Mouse (Mus musculus) brown adipose tissue, adult 24 weeks (tissue): ENCODE measurements at regions not wholly inside any gene's neighbourhood (a gene's known extent, or its start where the extent isn't known, plus 50 kb on each side); places are given as distances from the start of the nearest gene placed in this dataset.

ENCODE experiments used
- H3K27ac ChIP-seq: fragments of 200-500 bp; replicated peaks from 2 replicates; pipeline ENCODE4 v1.5.1; 2012; ENCODE audit warnings: low read depth, mild to moderate bottlenecking, low read length
- H3K4me1 ChIP-seq: fragments of 200-500 bp; 2 replicates; pipeline ENCODE4 v1.6.1; 2012; ENCODE audit warnings: low read length, mixed read lengths; ENCODE audit not compliant: control insufficient read depth, insufficient read depth, insufficient read length
- H3K4me3 ChIP-seq: fragments of 200-500 bp; 2 replicates; pipeline ENCODE4 v1.5.1; 2012; ENCODE audit warnings: low read depth, mild to moderate bottlenecking, low read length, moderate library complexity; ENCODE audit not compliant: insufficient read depth

GRCm38 (mm10) chr14:105740889-105741288, 155.7 kb downstream of the Spry2 start:
- no peak overlapping the region for H3K4me3 ChIP-seq
- H3K27ac ChIP-seq: peak overlapping the region; percentile 81
- peaks cover 12% of the 10 kb centered on the region; the same call in 1 of the 2 replicates for H3K4me1 ChIP-seq

GRCm38 (mm10) chr14:105738568-105738967, 158.1 kb downstream of the Spry2 start:
- H3K4me3 ChIP-seq: no peak overlapping the region
- peaks cover 10% of the 10 kb centered on the region; the same call in 1 of the 2 replicates for H3K4me1 ChIP-seq
- no peak overlapping the region for H3K27ac ChIP-seq

GRCm38 (mm10) chr14:105736352-105736751, 160.3 kb downstream of the Spry2 start:
- Histone ChIP-seq H3K4me3 (no peak overlapping the region), H3K4me1 (peaks cover 11% of the 10 kb centered on the region; the same call in 1 of the 2 replicates), H3K27ac (no peak overlapping the region)

- no peak overlapping the region for H3K27ac ChIP-seq
Observed at GRCm38 (mm10) chr14:105734291-105734690, 162.3 kb downstream of the Spry2 start.

GRCm38 (mm10) chr14:105733013-105733728, 163.4 kb downstream of the Spry2 start:
- H3K4me1 ChIP-seq: peaks cover 3% of the 10 kb centered on the region; the same call in 1 of the 2 replicates
- peak overlapping the region; percentile 85 for H3K27ac ChIP-seq
- peak overlapping the region; percentile 49 for H3K4me3 ChIP-seq

More at GRCm38 (mm10) chr14:105734291-105734690, 162.3 kb downstream of the Spry2 start:
- no peak overlapping the region for H3K4me3 ChIP-seq
- peaks cover 3% of the 10 kb centered on the region; the same call in 1 of the 2 replicates for H3K4me1 ChIP-seq

GRCm38 (mm10) chr14:105732221-105733012, 164.2 kb downstream of the Spry2 start:
- Histone ChIP-seq H3K27ac (peak overlapping the region; percentile 85), H3K4me3 (peak overlapping the region; percentile 49), H3K4me1 (peaks cover 3% of the 10 kb centered on the region; the same call in 1 of the 2 replicates)

GRCm38 (mm10) chr14:105730786-105731185, 165.8 kb downstream of the Spry2 start:
- Histone ChIP-seq H3K4me3 (no peak overlapping the region), H3K27ac (no peak overlapping the region), H3K4me1 (peaks cover 3% of the 10 kb centered on the region; the same call in 1 of the 2 replicates)

GRCm38 (mm10) chr14:105728841-105729240, 167.8 kb downstream of the Spry2 start:
- H3K27ac ChIP-seq: no peak overlapping the region
- peaks cover 3% of the 10 kb centered on the region; the same call in 1 of the 2 replicates for H3K4me1 ChIP-seq
- no peak overlapping the region for H3K4me3 ChIP-seq

- Histone ChIP-seq H3K4me3 (no peak overlapping the region), H3K27ac (no peak overlapping the region), H3K4me1 (no peaks in the 10 kb centered on the region)
Observed at GRCm38 (mm10) chr14:105725741-105726140, 170.9 kb downstream of the Spry2 start.

- H3K4me3 ChIP-seq: no peak overlapping the region
- H3K27ac ChIP-seq: no peak overlapping the region
- no peaks in the 10 kb centered on the region for H3K4me1 ChIP-seq
Observed at GRCm38 (mm10) chr14:105722923-105723322, 173.7 kb downstream of the Spry2 start.

- Histone ChIP-seq H3K4me3 (no peak overlapping the region), H3K4me1 (no peaks in the 10 kb centered on the region), H3K27ac (no peak overlapping the region)
Observed at GRCm38 (mm10) chr14:105721576-105721975, 175.0 kb downstream of the Spry2 start.

- no peaks in the 10 kb centered on the region for H3K4me1 ChIP-seq
- H3K4me3 ChIP-seq: no peak overlapping the region
- H3K27ac ChIP-seq: no peak overlapping the region
Observed at GRCm38 (mm10) chr14:105720816-105721510, 175.7 kb downstream of the Spry2 start.

GRCm38 (mm10) chr14:105718676-105719441, 177.8 kb downstream of the Spry2 start:
- Histone ChIP-seq H3K27ac (no peak overlapping the region), H3K4me3 (no peak overlapping the region), H3K4me1 (no peaks in the 10 kb centered on the region)

- Histone ChIP-seq H3K4me1 (no peaks in the 10 kb centered on the region), H3K27ac (no peak overlapping the region), H3K4me3 (no peak overlapping the region)
Observed at GRCm38 (mm10) chr14:105717821-105718220, 178.8 kb downstream of the Spry2 start.
